Mouse (Mus musculus) neural tube, embryonic 13.5 days (tissue): ENCODE data around the gene Fyb2. TPM values are rescaled to one million over a fixed set of nuclear protein-coding genes. Genes with fewer than 3 reads are reported as not detected.

ENCODE experiments used
- ATAC-seq: fragments of 200-750 bp; cut with Nextera tagmentation; 2 replicates; pipeline ENCODE4 v1.8.0; 2017; ENCODE audit warnings: low read depth, mild to moderate bottlenecking, moderate TSS enrichment, moderate library complexity
- H3K27ac ChIP-seq: fragments of 300-500 bp; sonication (generic); replicated peaks from 2 replicates; pipeline ENCODE4 v1.5.1; 2015; ENCODE audit warnings: moderate library complexity, mild to moderate bottlenecking, inconsistent platforms
- H3K27me3 ChIP-seq: fragments of 300-500 bp; sonication (generic); 2 replicates; pipeline ENCODE4 v1.6.1; 2015; ENCODE audit warnings: mild to moderate bottlenecking, inconsistent platforms
- H3K36me3 ChIP-seq: fragments of 300-500 bp; sonication (generic); 2 replicates; pipeline ENCODE4 v1.6.1; 2015; ENCODE audit warnings: mild to moderate bottlenecking, inconsistent platforms
- H3K4me1 ChIP-seq: fragments of 300-500 bp; sonication (generic); replicated peaks from 2 replicates; pipeline ENCODE4 v1.6.1; 2015; ENCODE audit warnings: inconsistent platforms
- H3K4me2 ChIP-seq: fragments of 300-500 bp; sonication (generic); 2 replicates; pipeline ENCODE4 v1.6.1; 2015; ENCODE audit warnings: inconsistent platforms, mild to moderate bottlenecking, moderate library complexity
- H3K4me3 ChIP-seq: fragments of 300-500 bp; sonication (generic); 2 replicates; pipeline ENCODE4 v1.5.1; 2015; ENCODE audit warnings: mild to moderate bottlenecking, inconsistent platforms
- H3K9ac ChIP-seq: fragments of 300-500 bp; sonication (generic); 2 replicates; pipeline ENCODE4 v1.6.1; 2015; ENCODE audit warnings: moderate library complexity, mild to moderate bottlenecking, inconsistent platforms
- H3K9me3 ChIP-seq: fragments of 300-500 bp; sonication (generic); 2 replicates; pipeline ENCODE4 v1.6.1; 2016; ENCODE audit warnings: inconsistent platforms
- WGBS: fragments of 180-500 bp; shearing (Covaris S2); methylation state at CpG from one replicate; pipeline ENCODE4 v1.1.7; 2015; 5-methylcytosine and 5-hydroxymethylcytosine counted together
- polyA plus RNA-seq: library from polyadenylated mRNA; unstranded; fragments of >200 nt; fragmentation: Nextera tagmentation; extraction: Ambion mirVana; gene quantifications from 2 replicates; pipeline ENCODE4 v1.2.1, GENCODE M21; 2015

The Fyb2 gene
- polyA plus RNA-seq = 0.10 and 0.20 TPM in 2 replicates

DNA sequence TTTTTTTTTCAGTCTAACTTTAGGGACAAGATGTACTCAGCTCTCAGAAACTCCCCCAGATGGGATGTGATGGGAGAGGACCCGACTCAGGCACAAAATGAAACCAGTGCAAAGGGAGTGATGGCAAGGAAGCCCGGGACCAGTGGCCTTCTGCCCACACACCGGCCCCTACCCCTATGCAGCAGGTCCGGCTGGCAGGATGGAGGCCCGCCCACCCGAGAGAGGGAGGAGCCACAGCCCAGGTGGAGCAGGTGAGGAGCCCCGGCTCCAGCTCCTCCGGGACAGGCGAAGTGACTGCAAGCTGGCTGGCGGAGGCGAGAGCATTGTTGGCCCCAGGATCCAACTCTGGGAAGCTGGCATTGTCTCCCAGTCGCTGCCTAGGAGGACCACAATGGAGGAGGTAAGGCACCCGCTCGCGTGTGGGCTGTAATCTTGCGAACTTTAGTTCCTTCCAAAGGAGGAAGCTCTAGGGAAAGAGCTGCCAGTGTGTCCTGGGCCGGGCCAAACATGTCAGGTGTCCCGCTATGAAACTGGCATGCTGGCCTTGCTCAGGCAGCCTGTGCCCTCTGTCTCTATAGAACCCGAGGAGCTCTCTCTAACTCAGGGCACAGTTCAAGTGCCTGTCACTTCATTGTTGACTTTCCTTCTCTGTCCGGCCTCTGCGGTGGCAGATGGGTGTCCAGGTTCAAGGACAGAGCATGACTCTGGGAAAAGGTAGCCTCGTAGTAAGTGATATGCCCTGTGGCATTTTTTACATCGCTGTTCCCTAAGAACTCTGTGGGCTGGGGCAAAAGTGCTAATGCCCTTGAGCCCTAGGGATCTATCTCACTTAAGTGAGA, at the start of gene Fyb2:
TSS of gene Fyb2 (plus strand) at position 166 of the 839 bp plus-strand sequence.
- Histone ChIP-seq H3K4me3 (no peak within 1 kb of the TSS), H3K9me3 (no peaks in the 10 kb centered on the region), H3K27me3 (peaks cover 10% of the 10 kb centered on the region), H3K4me1 (peaks cover 7% of the 10 kb centered on the region), H3K27ac (no peak within 1 kb of the TSS), H3K4me2 (peak within 1 kb of the TSS; percentile 42), H3K9ac (no peak within 1 kb of the TSS), H3K36me3 (no peaks in the 10 kb centered on the region)
- WGBS = 24% methylated on average over 23 of the region's 23 CpGs
- ATAC-seq = no peak

DNA sequence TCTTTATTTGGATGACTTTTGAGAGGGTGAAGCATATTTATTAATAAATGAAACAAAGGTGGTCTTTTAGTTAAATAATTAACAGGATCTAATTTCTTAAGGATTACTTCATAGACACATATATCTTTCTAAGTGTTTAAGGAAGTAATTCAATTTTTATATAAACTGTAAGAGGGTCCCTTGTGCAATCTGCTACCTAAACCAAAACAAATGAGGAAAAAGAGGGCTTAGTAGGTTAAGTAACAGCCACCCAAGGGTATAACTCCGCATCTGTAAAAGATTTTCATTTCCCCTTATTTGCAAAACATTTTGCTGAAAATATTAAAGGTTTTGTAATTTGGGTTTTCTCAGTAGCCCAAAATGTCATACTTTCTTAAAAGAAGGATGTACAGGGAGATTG, 48.9 kb upstream of the Fyb2 start:
- ATAC-seq = no peak
- WGBS = 93% methylated on average over 1 of the region's 1 CpGs
- Histone ChIP-seq H3K27ac (no peak overlapping the region), H3K9me3 (no peaks in the 10 kb centered on the region), H3K36me3 (no peaks in the 10 kb centered on the region), H3K4me1 (no peaks in the 10 kb centered on the region; the same call in 1 of the 2 replicates), H3K9ac (no peak overlapping the region), H3K4me2 (no peak overlapping the region), H3K4me3 (no peak overlapping the region), H3K27me3 (no peaks in the 10 kb centered on the region)

GRCm38 (mm10) chr4:104869581-104869980, 43.7 kb upstream of the Fyb2 start:
- H3K4me1 ChIP-seq = no peaks in the 10 kb centered on the region
- H3K36me3 ChIP-seq = no peaks in the 10 kb centered on the region
- no peak overlapping the region for H3K27ac ChIP-seq
- no peaks in the 10 kb centered on the region for H3K9me3 ChIP-seq
- no peak for ATAC-seq
- H3K27me3 ChIP-seq = no peaks in the 10 kb centered on the region
- no peak overlapping the region for H3K9ac ChIP-seq
- H3K4me2 ChIP-seq = no peak overlapping the region
- no peak overlapping the region for H3K4me3 ChIP-seq

- H3K9me3 ChIP-seq = no peaks in the 10 kb centered on the region
- H3K4me3 ChIP-seq = no peak overlapping the region
- H3K4me2 ChIP-seq = no peak overlapping the region
- H3K36me3 ChIP-seq = no peaks in the 10 kb centered on the region
- WGBS = 89% methylated on average over 5 of the region's 5 CpGs
- H3K27me3 ChIP-seq = no peaks in the 10 kb centered on the region
- ATAC-seq = no peak
- no peaks in the 10 kb centered on the region for H3K4me1 ChIP-seq
- no peak overlapping the region for H3K27ac ChIP-seq
- H3K9ac ChIP-seq = no peak overlapping the region
Observed at GRCm38 (mm10) chr4:104870196-104870595, 43.1 kb upstream of the Fyb2 start.

DNA sequence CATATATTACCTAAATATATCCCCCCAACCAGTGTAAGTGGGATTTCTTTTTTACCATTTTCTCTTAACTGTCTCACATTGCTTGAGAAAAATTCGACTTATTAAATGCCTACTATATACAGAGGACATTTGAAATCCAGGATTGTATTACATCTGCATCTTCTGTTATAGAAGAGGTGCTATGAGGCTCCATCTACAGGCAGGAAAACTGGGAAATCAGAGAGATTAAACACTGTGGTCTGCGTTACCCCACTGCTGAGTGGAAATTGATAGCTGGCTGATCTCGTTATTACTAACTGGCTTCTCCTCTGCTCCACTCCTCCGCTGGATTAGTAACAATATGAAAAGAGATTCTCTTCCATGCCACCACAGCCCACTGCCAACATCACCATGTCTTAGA, 37.4 kb upstream of the Fyb2 start:
- H3K9me3 ChIP-seq = no peaks in the 10 kb centered on the region
- H3K27me3 ChIP-seq = no peaks in the 10 kb centered on the region
- no peak overlapping the region for H3K9ac ChIP-seq
- no peaks in the 10 kb centered on the region for H3K36me3 ChIP-seq
- no peak overlapping the region for H3K27ac ChIP-seq
- H3K4me1 ChIP-seq = no peaks in the 10 kb centered on the region
- H3K4me2 ChIP-seq = no peak overlapping the region
- no peak overlapping the region for H3K4me3 ChIP-seq
- no peak for ATAC-seq
- 72% methylated on average over 4 of the region's 4 CpGs for WGBS

DNA sequence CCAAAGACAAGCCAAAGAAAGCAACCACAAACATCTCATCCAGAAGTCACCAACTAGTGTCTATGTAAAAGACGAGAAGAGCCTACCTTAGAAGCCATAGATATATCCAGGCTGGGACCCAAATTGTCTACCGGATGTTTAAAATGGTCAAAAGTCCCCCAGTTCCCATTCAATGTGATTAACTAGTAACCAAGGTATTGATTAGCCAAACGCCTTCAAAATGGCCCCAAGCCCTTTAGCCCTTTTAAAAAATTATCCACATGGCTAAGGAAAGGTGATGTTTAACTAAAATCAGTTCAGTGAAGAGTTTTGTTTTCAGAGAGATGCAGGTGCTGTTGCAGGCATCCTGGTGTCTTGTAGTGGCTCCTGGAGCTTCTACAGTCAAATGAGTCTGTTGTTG, 36.9 kb upstream of the Fyb2 start, which contains the start of gene C8a:
TSS of gene C8a (minus strand) at position 76 of the 400 bp plus-strand sequence.
- Histone ChIP-seq H3K9me3 (no peaks in the 10 kb centered on the region), H3K4me2 (no peak within 1 kb of the TSS), H3K4me3 (no peak within 1 kb of the TSS), H3K9ac (no peak within 1 kb of the TSS), H3K27me3 (no peaks in the 10 kb centered on the region), H3K36me3 (no peaks in the 10 kb centered on the region), H3K4me1 (no peaks in the 10 kb centered on the region), H3K27ac (no peak within 1 kb of the TSS)
- WGBS = 84% methylated on average over 3 of the region's 3 CpGs
- no peak for ATAC-seq

DNA sequence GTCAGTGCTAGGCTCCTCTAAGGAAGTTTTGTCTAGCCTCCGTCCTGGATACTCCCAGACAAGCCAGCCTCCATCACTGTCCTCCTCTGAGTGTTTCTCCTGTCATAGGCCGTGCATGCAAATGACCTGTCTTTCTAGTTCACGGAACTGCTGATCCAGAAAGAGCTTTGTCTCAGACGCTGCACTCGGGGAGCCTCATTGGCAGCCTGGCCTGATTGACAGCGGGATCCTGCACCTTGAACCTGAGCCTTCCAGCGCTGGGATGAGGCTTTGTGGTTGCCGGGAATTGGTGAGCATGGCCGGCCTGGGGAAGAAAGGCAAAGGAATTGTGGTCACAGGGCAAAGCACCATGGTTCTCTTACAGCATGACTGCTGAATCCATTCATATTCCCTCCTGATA, 25.8 kb upstream of the Fyb2 start:
- 64% methylated on average over 9 of the region's 9 CpGs for WGBS

GRCm38 (mm10) chr4:104888499-104889262, 24.6 kb upstream of the Fyb2 start:
- H3K27ac ChIP-seq = peak overlapping the region; percentile 42; the same call in 1 of the 2 replicates
- 65% methylated on average over 9 of the region's 9 CpGs for WGBS
- H3K36me3 ChIP-seq = no peaks in the 10 kb centered on the region
- ATAC-seq = peak; percentile 44; the same call in 1 of the 2 replicates
- no peak overlapping the region for H3K9ac ChIP-seq
- H3K4me3 ChIP-seq = no peak overlapping the region
- peaks cover 21% of the 10 kb centered on the region for H3K4me1 ChIP-seq
- no peaks in the 10 kb centered on the region for H3K27me3 ChIP-seq
- no peak overlapping the region for H3K4me2 ChIP-seq
- H3K9me3 ChIP-seq = no peaks in the 10 kb centered on the region

More for the DNA sequence above, 25.8 kb upstream of the Fyb2 start:
- H3K36me3 ChIP-seq = no peaks in the 10 kb centered on the region
- ATAC-seq = no peak
- no peaks in the 10 kb centered on the region for H3K27me3 ChIP-seq
- peaks cover 15% of the 10 kb centered on the region for H3K4me1 ChIP-seq
- no peak overlapping the region for H3K9ac ChIP-seq
- H3K4me3 ChIP-seq = no peak overlapping the region
- no peak overlapping the region for H3K27ac ChIP-seq
- no peak overlapping the region for H3K4me2 ChIP-seq
- no peaks in the 10 kb centered on the region for H3K9me3 ChIP-seq

DNA sequence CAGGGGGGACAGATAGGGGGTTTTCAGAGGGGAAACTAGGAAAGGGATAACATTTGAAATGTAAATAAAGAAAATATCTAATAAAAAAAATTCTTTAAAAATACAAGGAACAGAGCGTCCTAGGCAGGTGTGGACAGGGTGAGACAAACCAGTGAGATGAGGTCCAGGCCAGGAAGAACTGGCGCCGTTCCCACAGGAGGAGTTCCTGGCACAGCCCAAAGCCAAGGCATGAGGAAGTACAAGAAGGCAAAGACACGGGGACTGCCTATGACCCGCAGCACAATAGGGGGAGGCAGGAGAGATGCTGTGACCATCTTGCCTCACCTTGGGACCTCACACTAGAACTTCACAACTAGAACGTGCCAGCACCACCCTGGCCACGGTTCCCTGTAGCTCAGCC, 21.5 kb upstream of the Fyb2 start:
- Histone ChIP-seq H3K4me2 (no peak overlapping the region), H3K4me1 (peaks cover 21% of the 10 kb centered on the region), H3K9ac (no peak overlapping the region), H3K9me3 (no peaks in the 10 kb centered on the region), H3K4me3 (no peak overlapping the region), H3K27ac (no peak overlapping the region), H3K36me3 (no peaks in the 10 kb centered on the region), H3K27me3 (peaks cover 4% of the 10 kb centered on the region; the same call in 1 of the 2 replicates)
- ATAC-seq = no peak
- 96% methylated on average over 7 of the region's 7 CpGs for WGBS

DNA sequence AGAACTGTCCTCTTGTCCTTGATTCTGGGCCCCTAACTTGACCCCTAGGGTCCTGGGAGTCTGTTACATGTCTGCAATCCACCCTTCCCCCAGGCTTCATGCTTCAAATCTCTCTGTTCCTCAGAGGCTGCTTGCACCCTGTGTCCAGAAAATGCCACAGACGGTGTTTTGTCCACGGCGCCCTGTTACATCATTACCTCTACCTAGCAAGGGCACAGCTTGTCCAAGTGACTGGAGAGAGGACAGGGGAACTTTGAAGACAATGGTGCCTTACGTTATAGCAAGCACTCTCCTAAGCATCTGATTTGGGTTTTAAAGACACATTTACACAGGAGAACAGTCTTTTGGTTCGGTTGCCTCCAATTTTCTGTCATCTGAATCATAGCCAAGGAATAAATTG, 19.7 kb upstream of the Fyb2 start:
- 71% methylated on average over 5 of the region's 5 CpGs for WGBS
- Histone ChIP-seq H3K9ac (no peak overlapping the region; the same call in 1 of the 2 replicates), H3K9me3 (no peaks in the 10 kb centered on the region; the same call in 1 of the 2 replicates), H3K4me3 (no peak overlapping the region), H3K4me2 (no peak overlapping the region), H3K27ac (no peak overlapping the region; the same call in 1 of the 2 replicates), H3K27me3 (peaks cover 4% of the 10 kb centered on the region; the same call in 1 of the 2 replicates), H3K4me1 (peaks cover 21% of the 10 kb centered on the region), H3K36me3 (no peaks in the 10 kb centered on the region)
- no peak for ATAC-seq

DNA sequence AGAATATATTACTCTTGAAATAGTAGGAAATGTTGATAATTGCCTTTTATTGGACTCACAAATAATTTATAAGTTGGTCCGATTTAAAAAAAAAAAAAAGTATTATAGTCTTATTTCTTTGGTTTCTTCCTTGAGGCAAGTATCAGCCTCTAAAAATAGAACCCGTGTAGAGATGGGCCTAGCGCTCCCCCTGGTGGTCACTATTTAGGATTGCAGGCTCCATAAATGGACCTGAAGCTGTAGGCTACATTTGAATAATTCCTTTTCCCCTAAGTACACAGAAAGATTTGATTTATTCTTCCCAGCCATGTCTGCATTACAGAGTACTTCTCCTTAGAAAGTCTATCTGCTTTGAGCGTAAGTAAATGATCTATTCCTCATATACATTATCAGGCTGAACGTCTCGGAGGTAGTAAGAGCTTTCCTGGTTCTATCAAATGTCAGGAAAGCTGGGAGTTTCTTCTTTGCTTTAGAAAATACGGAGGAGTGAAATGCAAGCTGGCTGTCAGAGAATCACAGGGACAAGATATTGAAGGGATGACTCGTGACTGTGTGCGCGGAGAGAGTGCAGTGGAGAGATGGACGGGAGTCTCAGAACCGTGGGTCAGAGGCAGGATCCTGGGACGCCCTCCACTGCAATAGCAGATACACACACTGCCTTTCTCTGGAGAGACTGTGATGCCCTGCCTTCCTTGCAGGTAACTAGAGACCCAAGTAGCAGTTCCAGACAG, 19.1 kb upstream of the Fyb2 start:
- Histone ChIP-seq H3K27me3 (peaks cover 4% of the 10 kb centered on the region; the same call in 1 of the 2 replicates), H3K4me1 (peaks cover 16% of the 10 kb centered on the region), H3K4me2 (no peak overlapping the region), H3K27ac (no peak overlapping the region), H3K36me3 (no peaks in the 10 kb centered on the region), H3K9me3 (no peaks in the 10 kb centered on the region; the same call in 1 of the 2 replicates), H3K9ac (no peak overlapping the region), H3K4me3 (no peak overlapping the region)
- 58% methylated on average over 13 of the region's 13 CpGs for WGBS
- no peak for ATAC-seq

GRCm38 (mm10) chr4:104902836-104903235, 10.4 kb upstream of the Fyb2 start:
- H3K9ac ChIP-seq = no peak overlapping the region
- no peaks in the 10 kb centered on the region for H3K9me3 ChIP-seq
- ATAC-seq = no peak
- no peak overlapping the region for H3K27ac ChIP-seq
- no peaks in the 10 kb centered on the region for H3K27me3 ChIP-seq
- no peak overlapping the region for H3K4me3 ChIP-seq
- 84% methylated on average over 2 of the region's 2 CpGs for WGBS
- H3K4me2 ChIP-seq = no peak overlapping the region
- H3K4me1 ChIP-seq = no peaks in the 10 kb centered on the region
- no peaks in the 10 kb centered on the region for H3K36me3 ChIP-seq
